Mouse (Mus musculus): ENCODE data around the gene Slc37a2. TPM values are rescaled to one million over a fixed set of nuclear protein-coding genes. Genes with fewer than 3 reads are reported as not detected.

Slc37a2 gene
- polyA plus RNA-seq, 1 experiment, result 1.1 TPM

DNA sequence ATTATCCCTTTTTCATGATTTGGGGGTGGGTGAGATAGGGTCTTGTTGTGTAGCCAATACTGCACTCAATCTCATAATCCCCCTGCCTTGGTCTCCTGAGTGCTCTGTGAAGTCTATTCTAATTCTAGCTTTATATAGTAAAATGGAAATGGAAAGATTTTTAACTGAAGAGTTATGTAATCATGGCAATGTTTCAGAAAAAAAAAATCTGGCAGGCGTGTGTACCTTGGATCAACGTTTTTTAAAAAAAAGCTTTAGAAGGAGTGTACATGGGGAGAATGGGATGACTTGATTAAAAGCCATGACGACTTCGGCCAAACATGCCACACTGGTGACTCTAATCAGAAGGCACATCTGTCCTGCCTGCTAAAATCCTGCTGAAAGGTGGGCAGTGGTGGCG is 68.1 kb downstream of the Slc37a2 start:
- H3K4me3 ChIP-seq (ENCODE audit: insufficient read depth, low read depth, low read length), result no peak overlapping the region
- no peak overlapping the region for H3K27ac ChIP-seq (replicated peaks; ENCODE audit: low read depth, low read length)
- H3K4me1 ChIP-seq (ENCODE audit: control insufficient read depth, insufficient read depth, insufficient read length, low read length), result no peaks in the 10 kb centered on the region

DNA sequence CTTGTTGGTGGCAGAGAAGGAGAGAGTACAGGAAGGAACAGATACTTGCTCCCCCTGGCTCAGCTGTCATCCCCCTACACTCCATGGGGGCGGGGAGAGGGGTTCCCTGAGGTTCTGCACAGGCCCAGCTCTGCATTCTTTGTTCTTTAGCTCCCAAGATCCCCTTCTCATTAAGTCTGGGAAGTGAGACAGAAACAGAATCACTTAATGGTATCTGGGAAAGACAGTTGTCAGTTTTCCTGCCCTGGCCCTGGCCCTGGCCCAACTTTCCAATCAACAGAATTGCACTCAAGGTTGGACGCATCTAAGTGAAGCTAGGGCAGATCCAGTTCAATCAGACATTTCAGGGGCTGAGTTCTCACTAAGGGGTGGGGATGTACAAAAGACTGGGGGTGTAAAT is 72.4 kb downstream of the Slc37a2 start:
- H3K4me1 ChIP-seq (ENCODE audit: control insufficient read depth, insufficient read depth, insufficient read length, low read length), result no peaks in the 10 kb centered on the region
- no peak overlapping the region for H3K27ac ChIP-seq (replicated peaks; ENCODE audit: low read depth, low read length)
- H3K4me3 ChIP-seq (ENCODE audit: insufficient read depth, low read depth, low read length), result no peak overlapping the region

DNA sequence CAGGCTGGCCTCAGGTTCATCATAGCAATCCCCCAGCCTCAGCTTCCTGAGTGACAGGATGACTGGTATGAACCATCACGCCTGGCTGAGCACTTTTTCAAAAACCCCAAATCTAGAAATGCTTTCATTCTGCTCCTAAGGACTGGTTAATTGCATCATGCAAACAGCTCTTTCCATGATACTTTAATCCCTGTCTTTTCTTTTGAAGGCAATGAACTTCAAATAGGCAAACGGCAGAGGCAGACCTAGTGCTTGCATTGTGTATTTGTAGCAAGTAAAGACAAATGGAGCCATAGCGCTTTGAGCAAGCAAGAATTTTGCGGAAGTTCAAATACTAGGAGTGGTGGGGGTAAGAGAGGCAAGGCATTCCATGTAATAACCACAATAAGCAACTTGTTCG is 73.9 kb downstream of the Slc37a2 start:
- Histone ChIP-seq H3K27ac (replicated peaks; ENCODE audit: low read depth, low read length) (no peak overlapping the region), H3K4me1 (ENCODE audit: control insufficient read depth, insufficient read depth, insufficient read length, low read length) (no peaks in the 10 kb centered on the region), H3K4me3 (ENCODE audit: insufficient read depth, low read depth, low read length) (no peak overlapping the region)

DNA sequence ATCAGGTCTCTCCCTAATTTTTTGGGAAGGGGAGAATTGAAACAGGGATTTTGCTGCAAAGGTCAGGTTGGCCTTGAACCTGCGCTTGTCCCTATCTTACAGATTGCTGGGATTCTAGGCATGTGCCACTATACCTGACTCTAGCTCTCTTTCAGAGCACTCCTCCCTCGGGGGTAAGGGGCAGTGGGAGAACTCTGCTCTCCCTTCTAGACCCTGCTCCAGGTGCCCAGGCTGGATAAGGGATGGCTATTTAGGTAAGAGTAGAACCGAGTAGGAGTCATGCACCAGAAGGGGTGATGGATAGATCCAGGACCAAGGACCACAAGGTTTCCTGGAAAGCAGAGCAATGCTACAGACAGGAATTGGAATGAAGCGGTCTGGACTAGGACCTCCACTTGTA is 75.9 kb downstream of the Slc37a2 start:
- no peaks in the 10 kb centered on the region for H3K4me1 ChIP-seq (ENCODE audit: control insufficient read depth, insufficient read depth, insufficient read length, low read length)
- no peak overlapping the region for H3K27ac ChIP-seq (replicated peaks; ENCODE audit: low read depth, low read length)
- H3K4me3 ChIP-seq (ENCODE audit: insufficient read depth, low read depth, low read length), result no peak overlapping the region

DNA sequence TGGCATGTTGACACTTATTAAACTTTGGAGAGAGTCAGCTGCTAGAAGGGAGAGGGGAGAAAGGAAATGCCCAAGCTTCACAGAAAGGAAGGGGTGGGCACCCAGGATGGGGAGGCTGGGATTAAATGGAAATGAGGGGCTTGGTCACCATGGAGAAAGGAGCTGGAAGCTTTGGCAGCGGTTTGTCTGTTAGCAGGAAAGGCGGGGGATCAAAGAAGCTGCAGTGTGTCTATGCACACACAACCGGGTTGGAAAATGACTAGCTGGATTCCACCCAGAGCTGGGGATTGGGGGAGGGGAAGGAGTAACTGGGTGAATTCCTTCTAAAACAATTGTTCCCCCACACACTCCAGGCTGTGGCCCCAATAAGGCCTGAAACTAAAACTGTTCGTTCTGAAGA is 76.6 kb downstream of the Slc37a2 start:
- Histone ChIP-seq H3K4me3 (ENCODE audit: insufficient read depth, low read depth, low read length) (no peak overlapping the region), H3K4me1 (ENCODE audit: control insufficient read depth, insufficient read depth, insufficient read length, low read length) (no peaks in the 10 kb centered on the region), H3K27ac (replicated peaks; ENCODE audit: low read depth, low read length) (no peak overlapping the region)

Other genes starting within 250 kb of the Slc37a2 start
- gene Pknox2, start 108.3 kb downstream of the Slc37a2 start, polyA plus RNA-seq (2012; ENCODE audit: insufficient read depth, insufficient read length, missing spikeins), result 0.92 and 1.7 TPM in 2 replicates
- 7.1 and 7.5 TPM in 2 replicates for gene Tmem218, start 47.5 kb downstream of the Slc37a2 start, polyA plus RNA-seq (2012; ENCODE audit: insufficient read depth, insufficient read length, missing spikeins)
- 1.4 and 1.5 TPM in 2 replicates for gene Ccdc15, start 92.7 kb upstream of the Slc37a2 start, polyA plus RNA-seq (2012; ENCODE audit: insufficient read depth, insufficient read length, missing spikeins)
- not detected in 2 replicates for gene Hepacam, start 111.6 kb upstream of the Slc37a2 start, polyA plus RNA-seq (2012; ENCODE audit: insufficient read depth, insufficient read length, missing spikeins)
- gene Robo4, start 146.2 kb upstream of the Slc37a2 start, polyA plus RNA-seq (2012; ENCODE audit: insufficient read depth, insufficient read length, missing spikeins), result 5.8 and 9.8 TPM in 2 replicates
- not detected in 2 replicates for gene Robo3, start 177.5 kb upstream of the Slc37a2 start, polyA plus RNA-seq (2012; ENCODE audit: insufficient read depth, insufficient read length, missing spikeins)
- 3.8 and 10.4 TPM in 2 replicates for gene Msantd2, start 233.6 kb upstream of the Slc37a2 start, polyA plus RNA-seq (2012; ENCODE audit: insufficient read depth, insufficient read length, missing spikeins)